Mouse (Mus musculus): ENCODE measurements at regions not wholly inside any gene's neighbourhood (a gene's known extent, or its start where the extent isn't known, plus 50 kb on each side); places are given as distances from the start of the nearest gene placed in this dataset.

DNA sequence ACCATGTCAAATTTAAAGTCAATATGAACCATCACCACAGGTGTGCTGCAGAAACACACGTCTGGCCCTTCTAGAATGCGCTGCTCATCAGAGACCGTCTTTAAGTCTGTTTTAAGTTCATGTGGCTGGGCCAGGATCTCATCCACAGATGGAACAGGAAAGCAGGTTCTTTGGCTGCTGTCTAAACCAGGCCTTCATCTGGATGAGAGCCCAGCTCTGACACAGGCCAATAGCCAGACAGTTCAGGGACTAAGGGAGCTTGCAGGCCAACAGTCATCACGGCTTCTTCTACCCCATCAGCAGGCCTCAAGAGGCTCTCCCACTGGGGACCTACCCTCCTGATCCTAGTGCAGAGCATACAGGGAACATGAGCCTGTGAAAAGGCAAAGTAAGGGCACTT is 185.4 kb upstream of the Eci2 start:
- peak; percentile 25 for DNase-seq (ENCODE audit: low spot score)

- no peak for DNase-seq (ENCODE audit: low spot score)
Observed at GRCm38 (mm10) chr13:35214219-35214618, 187.3 kb upstream of the Eci2 start.

GRCm38 (mm10) chr13:35226142-35226829 is 199.4 kb upstream of the Eci2 start:
- DNase-seq (ENCODE audit: low spot score) = no peak

DNA sequence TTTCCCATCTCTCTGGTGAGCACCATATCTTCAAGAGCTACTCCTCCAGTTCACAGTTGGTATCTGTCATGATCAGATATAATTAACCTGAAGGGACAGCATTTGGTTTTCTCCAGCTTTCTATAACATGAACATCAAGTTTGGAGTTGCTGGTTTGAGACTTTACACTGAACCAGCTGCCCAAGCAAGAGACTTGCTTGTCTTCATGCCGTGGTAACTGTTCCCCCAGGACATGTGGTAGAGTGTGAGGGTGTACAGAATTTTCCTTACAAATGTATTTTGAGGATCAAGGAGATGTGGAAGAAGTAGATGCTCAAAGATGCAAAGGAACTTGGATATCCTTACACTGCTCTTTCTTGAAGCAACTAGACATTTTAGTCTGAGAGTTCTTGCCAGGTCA is 200.0 kb upstream of the Eci2 start:
- DNase-seq (ENCODE audit: low spot score) = no peak

DNA sequence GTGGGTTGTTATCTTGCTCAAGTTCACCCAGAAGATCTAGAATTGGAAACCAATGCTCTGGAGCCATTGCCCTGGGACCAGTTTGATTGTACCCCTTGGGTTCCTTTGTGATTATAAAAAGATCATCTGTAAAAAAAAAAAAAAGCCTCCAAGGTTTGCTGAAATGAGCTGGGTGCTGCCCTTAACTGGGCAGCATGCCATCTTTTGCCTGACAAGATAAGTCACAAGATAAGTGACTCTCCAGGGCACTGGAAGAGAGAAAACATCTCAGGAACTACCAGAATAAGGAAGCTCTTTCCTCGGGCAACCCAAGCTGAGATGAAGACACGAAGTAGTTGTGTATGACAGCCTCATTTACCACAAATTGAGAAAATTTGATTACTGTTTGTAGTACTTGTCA is 202.7 kb upstream of the Eci2 start:
- no peak for DNase-seq (ENCODE audit: low spot score)

DNA sequence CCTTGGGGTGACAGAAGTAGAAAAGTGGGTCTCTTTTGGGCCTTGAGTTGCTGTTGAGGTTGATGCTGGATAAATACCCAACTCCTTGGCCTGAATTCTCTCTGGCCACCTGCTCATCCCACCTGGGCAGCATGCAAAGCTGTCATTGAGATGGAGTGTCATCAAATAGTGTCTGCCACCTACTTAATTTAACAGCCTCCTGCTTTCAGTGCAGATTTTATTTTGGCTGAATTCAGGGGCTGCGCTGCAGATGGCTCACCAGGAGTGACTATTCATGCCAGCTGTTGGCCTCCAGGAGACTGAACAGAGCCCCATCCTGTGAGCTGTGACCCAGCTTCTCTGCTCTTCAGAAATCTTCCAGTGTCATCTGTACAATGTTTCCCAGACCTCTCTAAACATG is 206.7 kb upstream of the Eci2 start:
- DNase-seq (ENCODE audit: low spot score) = no peak

DNA sequence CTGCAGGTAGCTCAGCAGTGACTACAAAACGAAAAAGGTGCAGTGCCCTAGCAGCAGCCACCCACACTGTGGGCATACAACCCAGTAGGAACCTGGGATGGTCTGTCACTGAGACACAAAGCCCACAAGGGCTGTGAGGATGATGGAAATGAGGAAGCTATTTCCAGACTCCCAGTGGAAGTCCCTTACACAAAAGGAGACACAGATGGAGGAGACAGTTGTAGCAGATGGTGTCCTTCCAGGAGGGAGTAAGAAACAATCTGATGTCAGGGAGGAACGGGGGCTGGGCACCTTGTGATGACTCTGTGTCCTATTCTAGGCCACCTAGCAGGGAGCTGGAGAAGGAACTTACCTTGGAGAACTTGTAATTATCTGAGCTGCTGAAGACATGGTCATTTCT is 214.5 kb upstream of the Eci2 start:
- no peak for DNase-seq (ENCODE audit: low spot score)

DNA sequence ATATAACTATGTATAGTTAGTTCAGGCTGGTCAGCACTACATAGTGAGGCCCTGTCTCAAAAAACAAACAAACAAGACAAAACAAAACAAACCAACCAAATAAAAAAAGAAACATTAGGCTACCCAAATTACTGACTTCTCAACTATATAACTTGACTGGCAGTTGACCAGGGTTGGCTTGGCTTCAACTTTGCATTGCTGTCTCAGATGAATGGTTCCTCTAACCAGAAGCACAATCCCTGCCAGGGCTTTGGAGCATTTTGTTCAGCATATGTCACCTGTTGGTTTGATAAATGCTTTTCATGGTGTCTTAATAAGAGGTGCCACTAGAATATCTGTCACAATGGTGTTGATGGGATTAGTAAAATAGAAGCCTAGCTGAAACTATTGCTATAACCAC is 217.1 kb upstream of the Eci2 start:
- no peak for DNase-seq (ENCODE audit: low spot score)

GRCm38 (mm10) chr13:35257386-35257785 is 230.5 kb upstream of the Eci2 start:
- no peak for DNase-seq (ENCODE audit: low spot score)

GRCm38 (mm10) chr13:35258720-35259119 is 231.8 kb upstream of the Eci2 start:
- no peak for DNase-seq (ENCODE audit: low spot score)

DNA sequence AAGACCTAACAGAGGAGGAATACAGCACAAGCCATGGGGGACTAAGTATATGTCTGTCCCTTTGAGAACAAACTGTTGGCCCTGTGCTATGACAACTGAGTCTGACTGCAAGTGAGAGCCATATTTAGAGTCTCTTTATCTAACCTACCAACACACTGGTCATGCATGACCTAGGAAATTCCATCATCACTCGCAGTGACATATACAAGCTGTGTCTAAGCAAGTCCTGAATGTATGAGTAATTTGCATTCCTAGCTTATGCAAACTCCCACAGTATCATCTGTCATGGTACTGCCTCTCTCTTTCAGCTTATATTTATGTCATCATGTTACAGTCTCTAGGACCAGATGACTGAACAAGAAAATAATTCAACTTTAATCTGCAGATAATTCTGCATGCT is 257.1 kb upstream of the Eci2 start:
- no peak for DNase-seq (ENCODE audit: low spot score)

DNA sequence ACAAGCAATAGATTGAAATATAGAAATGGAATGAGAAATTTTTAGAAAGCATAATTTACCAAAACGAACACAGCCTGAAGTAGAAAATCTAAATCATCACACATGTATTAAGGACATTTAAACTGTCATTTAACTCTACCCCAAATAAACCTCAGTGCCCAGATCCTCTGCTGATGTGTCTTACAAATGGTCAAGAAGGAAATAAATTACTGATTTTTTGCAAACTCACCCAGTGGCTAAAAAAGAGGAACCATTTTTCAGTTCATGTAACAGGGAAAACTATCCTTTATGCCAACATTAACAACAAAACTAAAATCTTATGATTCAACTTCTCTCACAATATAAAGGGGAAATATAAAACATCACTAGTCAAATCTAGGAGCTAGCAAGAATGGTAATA is 275.2 kb upstream of the Eci2 start:
- DNase-seq (ENCODE audit: low spot score) = no peak

DNA sequence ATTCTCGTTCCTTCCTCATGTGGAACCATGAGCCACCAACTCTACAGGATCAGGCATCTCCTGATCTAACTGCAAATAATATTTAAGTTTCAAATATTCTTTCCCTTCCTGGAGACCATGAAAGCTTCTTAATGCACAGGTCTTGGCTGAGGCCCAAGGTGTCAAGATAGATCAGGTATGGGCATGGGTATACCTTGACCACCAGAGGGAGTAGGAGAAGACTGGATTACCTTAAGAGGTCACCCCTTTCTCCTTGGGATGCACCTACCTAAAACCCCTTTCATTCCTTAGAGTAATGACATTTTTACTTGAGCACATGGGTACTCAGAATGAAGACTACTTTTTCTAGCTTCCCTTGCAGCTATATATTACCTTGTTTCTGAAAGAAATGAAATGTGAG is 289.9 kb upstream of the Eci2 start:
- DNase-seq (ENCODE audit: low spot score) = no peak

DNA sequence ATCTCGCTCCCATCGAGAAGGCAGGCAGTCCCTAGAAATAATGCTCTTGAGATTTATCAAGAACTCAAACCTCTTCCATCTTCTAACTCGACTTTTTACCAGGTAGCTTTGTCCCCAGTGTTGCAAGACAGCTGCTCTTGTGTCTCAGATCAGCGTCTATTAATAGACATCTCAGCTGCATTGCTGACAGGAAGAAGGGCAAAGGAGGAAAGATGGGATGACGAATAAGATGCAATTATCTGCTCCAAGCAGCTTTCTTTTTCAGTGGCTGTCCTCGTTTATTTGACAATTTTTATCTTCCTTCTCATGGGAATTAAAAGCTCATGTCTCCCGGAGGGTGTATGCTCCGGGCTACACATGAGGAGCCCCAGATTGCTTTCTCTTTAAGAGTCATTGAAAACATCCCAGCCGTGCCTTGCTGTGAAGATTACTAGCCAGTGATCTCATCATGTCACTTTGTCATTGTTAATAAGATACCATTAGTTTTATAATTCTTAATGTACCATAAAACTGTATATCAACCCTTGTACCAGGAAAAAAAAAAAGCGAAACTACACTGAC is 299.9 kb upstream of the Eci2 start:
- DNase-seq (ENCODE audit: low spot score) = no peak

DNA sequence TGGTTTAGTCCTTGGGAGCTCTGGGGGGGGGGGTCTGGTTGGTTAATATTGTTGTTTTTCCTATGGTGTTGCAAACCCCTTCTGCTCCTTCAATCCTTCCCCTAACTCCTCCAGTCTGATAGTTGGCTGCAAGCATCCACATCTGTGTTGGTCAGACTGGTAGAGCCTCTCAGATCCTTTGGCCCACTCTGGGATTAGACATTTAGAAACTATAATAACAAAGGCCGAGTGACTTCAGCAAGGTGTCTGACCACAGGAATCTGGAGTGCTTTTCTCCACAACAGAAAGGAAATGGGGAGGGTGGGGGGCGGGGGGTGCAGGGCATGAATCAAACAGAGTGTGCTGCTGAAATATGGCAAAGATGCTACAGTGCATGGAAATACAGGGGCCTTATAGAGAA is 301.4 kb upstream of the Eci2 start:
- no peak for DNase-seq (ENCODE audit: low spot score)

GRCm38 (mm10) chr13:35330926-35331325 is 304.0 kb upstream of the Eci2 start:
- no peak for DNase-seq (ENCODE audit: low spot score)

DNA sequence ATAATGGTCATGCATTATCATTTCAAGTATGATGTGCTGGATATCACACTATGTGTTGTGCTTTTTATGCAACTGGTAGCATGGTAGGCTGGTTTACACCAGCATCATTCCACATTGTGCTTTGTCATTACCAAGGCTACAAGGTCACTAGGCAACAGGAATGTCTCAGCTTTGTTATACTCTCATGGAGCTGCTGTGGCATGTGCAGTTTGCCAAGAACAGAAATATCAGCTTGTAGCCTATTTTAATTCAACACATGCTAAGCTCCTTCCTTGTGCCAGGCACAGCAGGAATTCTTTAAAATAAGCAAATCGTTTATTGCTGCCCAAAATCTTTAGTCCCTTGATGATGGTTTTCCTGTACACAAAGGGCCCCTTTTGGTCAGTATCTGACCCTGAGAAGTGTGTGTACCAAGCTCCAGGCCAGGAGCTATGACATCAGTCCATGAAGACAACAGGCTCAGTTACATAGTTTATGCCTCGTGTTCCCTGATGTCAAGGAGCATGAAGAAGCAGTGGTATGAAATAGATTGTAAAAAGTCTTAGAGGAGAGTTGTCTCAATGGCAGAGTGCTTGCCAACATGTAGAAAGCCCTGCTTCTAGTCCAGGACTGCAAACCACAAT is 314.0 kb upstream of the Cdyl start:
- DNase-seq (ENCODE audit: low spot score) = no peak

GRCm38 (mm10) chr13:35348283-35348682 is 311.4 kb upstream of the Cdyl start:
- DNase-seq (ENCODE audit: low spot score) = no peak

- DNase-seq (ENCODE audit: low spot score) = no peak
Observed at GRCm38 (mm10) chr13:35359345-35359744, 300.3 kb upstream of the Cdyl start.

GRCm38 (mm10) chr13:35377487-35377886 is 282.1 kb upstream of the Cdyl start:
- DNase-seq (ENCODE audit: low spot score) = no peak

- DNase-seq (ENCODE audit: low spot score) = no peak
Observed at GRCm38 (mm10) chr13:35379500-35379899, 280.1 kb upstream of the Cdyl start.

DNA sequence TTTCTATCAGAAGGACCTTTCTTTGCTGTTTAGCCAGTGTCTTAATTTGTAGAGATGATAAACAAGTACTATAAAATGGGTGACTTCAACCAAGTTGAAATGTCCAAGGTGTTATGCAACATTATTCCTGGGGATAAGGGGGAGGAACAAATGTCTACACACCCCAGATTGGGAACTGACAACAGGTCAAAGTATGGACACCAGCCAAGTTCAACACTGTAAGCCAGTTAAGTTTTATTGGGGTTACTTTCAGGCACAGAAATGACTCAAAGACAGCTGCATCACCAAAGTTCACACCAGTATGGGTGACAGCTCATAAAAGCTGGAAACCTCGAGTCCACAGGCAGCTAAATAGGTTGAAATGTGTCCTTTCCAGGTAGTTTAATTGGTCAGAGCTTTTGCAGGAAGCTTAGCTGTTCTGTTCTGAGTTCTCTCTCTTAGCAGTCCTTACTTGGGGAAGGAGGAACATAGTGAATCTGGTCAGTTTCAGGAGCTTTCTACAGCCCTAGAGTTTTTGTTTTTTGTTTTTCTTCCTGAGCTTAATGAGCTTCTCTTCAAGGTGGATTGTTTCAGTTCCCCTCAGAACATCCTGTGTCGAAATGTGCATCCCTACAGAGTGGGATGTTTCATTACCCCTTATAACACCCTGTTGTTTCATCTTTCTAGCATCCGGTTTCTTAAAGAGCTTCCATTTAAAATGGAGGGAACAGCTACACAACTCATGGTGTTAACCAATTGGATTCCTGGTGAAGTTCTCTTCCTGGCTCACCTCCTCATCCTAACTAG is 279.2 kb upstream of the Cdyl start:
- DNase-seq (ENCODE audit: low spot score) = no peak

DNA sequence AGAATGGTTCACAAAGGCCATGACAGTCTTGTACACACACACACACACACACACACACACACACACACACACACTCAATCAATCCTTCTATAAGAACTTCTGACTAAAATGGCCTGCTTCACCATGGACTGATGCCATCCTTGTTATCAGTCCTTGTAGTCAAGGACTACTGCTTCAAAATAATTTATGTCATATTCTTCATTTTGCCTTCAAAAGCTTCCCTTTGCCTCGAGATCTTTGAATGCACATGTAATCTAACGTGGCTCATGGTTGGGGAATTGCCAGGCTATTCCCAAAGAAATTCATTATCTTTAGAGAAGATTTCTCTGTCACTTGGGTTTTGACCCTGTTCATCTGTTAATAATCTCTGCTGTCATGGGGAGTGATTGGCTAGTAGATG is 278.0 kb upstream of the Cdyl start:
- no peak for DNase-seq (ENCODE audit: low spot score)

Data from gastrocnemius, adult 18-20 months (tissue).